Mouse (Mus musculus): Measurements from ENCODE around the gene 4930402H24Rik. TPM values are rescaled to one million over a fixed set of nuclear protein-coding genes. Genes with fewer than 3 reads are reported as not detected.
A peak's percentile ranks its signal among the peaks of the same experiment; 100 is the strongest.

The 4930402H24Rik gene
- total and polyA plus RNA-seq, 2 experiments from 2014 or later: 57.6 to 131 TPM

DNA sequence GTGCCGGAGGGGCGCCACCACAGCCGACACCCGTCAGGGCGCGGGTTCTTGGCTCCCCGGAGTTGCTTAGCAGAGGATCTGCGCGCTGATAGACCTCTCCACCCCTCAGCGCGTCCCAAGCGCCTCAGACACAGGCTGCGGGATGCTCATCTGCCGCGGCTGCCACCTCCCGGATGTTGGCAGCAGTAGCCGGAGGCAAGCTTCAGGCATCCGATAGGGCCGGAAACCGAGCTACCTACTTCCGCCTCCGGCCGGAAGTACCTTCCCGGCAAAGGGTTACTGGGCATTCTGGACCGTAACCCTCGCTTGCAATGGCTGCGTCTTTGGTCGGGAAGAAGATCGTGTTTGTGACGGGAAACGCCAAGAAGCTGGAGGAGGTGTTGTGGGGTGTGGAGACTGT lies 238.6 kb downstream of the 4930402H24Rik start, which contains the start of gene Itpa:
Itpa (plus strand) TSS at position 52 of the 400 bp plus-strand sequence.
- 1% methylated on average over 31 of the region's 31 CpGs for WGBS
- Histone ChIP-seq H3K4me3 (ENCODE audit: low read length) (peak within 1 kb of the TSS; percentile 61), H3K36me3 (ENCODE audit: insufficient read depth, low read length) (no peaks in the 10 kb centered on the region; the same call in 1 of the 2 replicates), H3K4me1 (ENCODE audit: insufficient read depth, low read length) (peaks cover 7% of the 10 kb centered on the region; the same call in 1 of the 2 replicates), H3K27ac (peak within 1 kb of the TSS; percentile 78), H3K9me3 (ENCODE audit: low read length) (no peaks in the 10 kb centered on the region), H3K4me2 (ENCODE audit: low read depth, low read length) (peak within 1 kb of the TSS; percentile 71), H3K27me3 (ENCODE audit: insufficient read depth, low read length) (no peaks in the 10 kb centered on the region), H3K9ac (replicated peaks; ENCODE audit: low read length) (peak within 1 kb of the TSS; percentile 67)
- peak; percentile 79 for TF ChIP-seq CTCF (IDR thresholded peaks at IDR 0.05; ENCODE audit: low read depth)
- ATAC-seq (peak; percentile 75), DNase-seq (ENCODE audit: low spot score) (peak; percentile 96)

DNA sequence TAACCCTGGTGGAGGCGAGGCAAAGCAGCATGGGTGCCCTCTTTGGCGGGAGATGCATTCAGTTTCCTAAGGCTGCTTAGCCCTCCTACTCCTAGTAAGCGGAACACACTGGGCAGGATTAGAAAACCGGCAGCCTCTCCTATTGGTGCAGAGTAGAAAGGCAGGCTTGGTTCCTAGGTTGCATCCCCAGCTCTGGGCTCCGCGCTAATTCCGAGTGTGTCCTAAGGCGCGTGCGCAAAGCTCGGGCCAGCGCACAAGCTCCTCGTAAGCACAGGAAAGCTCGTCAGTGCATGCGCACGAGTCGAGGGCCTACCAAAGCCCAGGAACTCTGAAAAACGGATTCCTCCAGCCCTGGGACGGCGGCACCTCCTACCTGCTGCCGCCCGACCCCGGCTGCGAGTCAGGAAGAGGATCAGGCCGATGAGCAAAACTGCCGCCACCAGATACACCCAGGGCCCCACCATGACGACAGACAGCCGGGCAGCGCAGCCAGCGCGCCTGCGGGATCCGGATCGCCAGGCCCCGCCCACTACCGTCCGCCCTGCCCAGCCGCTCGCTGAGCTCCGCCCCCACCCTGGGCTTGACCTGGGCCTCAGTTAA lies 242.0 kb downstream of the 4930402H24Rik start, which contains the start of gene Ddrgk1:
Ddrgk1 (minus strand) TSS at position 558 of the 600 bp plus-strand sequence.
- Histone ChIP-seq H3K4me2 (ENCODE audit: low read depth, low read length) (peak within 1 kb of the TSS; percentile 61), H3K9me3 (ENCODE audit: low read length) (no peaks in the 10 kb centered on the region), H3K4me3 (ENCODE audit: low read length) (peak within 1 kb of the TSS; percentile 42), H3K27me3 (ENCODE audit: insufficient read depth, low read length) (no peaks in the 10 kb centered on the region), H3K9ac (replicated peaks; ENCODE audit: low read length) (peak within 1 kb of the TSS; percentile 61), H3K36me3 (ENCODE audit: insufficient read depth, low read length) (peaks cover 17% of the 10 kb centered on the region), H3K4me1 (ENCODE audit: insufficient read depth, low read length) (peaks cover 7% of the 10 kb centered on the region; the same call in 1 of the 2 replicates), H3K27ac (peak within 1 kb of the TSS; percentile 96)
- ATAC-seq: peak; percentile 97
- TF ChIP-seq CTCF (IDR thresholded peaks at IDR 0.05; ENCODE audit: low read depth): peak; percentile 53
- peak; percentile 98 for DNase-seq (ENCODE audit: low spot score)
- WGBS: under 1% methylated on average over 40 of the region's 40 CpGs

DNA sequence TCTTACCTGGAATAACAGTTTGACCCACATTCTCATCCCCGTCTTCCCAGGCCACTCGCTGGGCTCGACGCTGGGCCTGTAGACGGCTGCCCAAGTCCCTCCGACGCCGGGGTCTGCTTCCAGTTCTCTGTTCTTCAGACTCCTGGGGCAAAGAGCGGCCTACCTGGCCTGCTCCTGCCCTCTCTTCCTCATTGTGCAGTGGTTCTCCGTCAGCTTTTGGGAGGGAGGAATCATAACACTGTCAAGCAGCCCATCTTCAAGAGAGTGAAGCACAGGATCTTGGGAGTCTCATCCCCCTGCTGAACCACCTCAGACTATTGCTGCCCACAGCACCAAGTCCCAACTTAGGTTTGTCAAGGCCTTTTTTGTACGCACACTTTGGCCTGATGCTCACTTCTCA lies 242.9 kb downstream of the 4930402H24Rik start:
- H3K27me3 ChIP-seq (ENCODE audit: insufficient read depth, low read length): no peaks in the 10 kb centered on the region
- H3K4me1 ChIP-seq (ENCODE audit: insufficient read depth, low read length): peaks cover 7% of the 10 kb centered on the region; the same call in 1 of the 2 replicates
- no peak for ATAC-seq
- H3K4me3 ChIP-seq (ENCODE audit: low read length): peak overlapping the region; percentile 42
- peak overlapping the region; percentile 61 for H3K9ac ChIP-seq (replicated peaks; ENCODE audit: low read length)
- peak overlapping the region; percentile 61 for H3K4me2 ChIP-seq (ENCODE audit: low read depth, low read length)
- H3K27ac ChIP-seq: no peak overlapping the region
- no peak for DNase-seq (ENCODE audit: low spot score)
- H3K9me3 ChIP-seq (ENCODE audit: low read length): no peaks in the 10 kb centered on the region
- 88% methylated on average over 11 of the region's 11 CpGs for WGBS
- peaks cover 25% of the 10 kb centered on the region for H3K36me3 ChIP-seq (ENCODE audit: insufficient read depth, low read length)
- no peak for TF ChIP-seq CTCF (IDR thresholded peaks at IDR 0.05; ENCODE audit: low read depth)

DNA sequence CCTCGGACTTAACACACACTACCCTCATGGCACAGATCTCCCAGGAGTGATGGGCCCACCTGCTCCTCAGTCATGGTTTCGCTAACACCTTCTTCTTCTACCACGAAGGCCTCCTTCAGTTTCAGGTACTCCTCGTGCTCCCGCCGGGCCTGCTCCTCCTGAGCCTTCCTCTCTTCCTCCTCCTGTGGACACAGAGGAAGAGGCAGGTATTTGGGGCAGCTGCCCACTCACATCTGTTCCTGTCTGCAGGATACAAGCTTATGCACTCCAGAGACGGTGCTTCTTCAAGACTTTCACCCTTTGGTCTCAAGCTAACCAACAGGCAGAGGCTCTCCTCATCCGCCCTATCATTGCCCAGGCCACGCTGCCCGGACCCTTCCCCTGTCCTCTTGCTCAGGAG lies 247.7 kb downstream of the 4930402H24Rik start:
- Histone ChIP-seq H3K27me3 (ENCODE audit: insufficient read depth, low read length) (no peaks in the 10 kb centered on the region), H3K27ac (no peak overlapping the region), H3K4me1 (ENCODE audit: insufficient read depth, low read length) (peaks cover 5% of the 10 kb centered on the region; the same call in 1 of the 2 replicates), H3K9me3 (ENCODE audit: low read length) (no peaks in the 10 kb centered on the region), H3K4me3 (ENCODE audit: low read length) (no peak overlapping the region), H3K9ac (replicated peaks; ENCODE audit: low read length) (no peak overlapping the region), H3K36me3 (ENCODE audit: insufficient read depth, low read length) (peaks cover 72% of the 10 kb centered on the region), H3K4me2 (ENCODE audit: low read depth, low read length) (no peak overlapping the region)
- TF ChIP-seq CTCF (IDR thresholded peaks at IDR 0.05; ENCODE audit: low read depth): no peak
- WGBS: 94% methylated on average over 10 of the region's 10 CpGs
- no peak for DNase-seq (ENCODE audit: low spot score)
- ATAC-seq: no peak

DNA sequence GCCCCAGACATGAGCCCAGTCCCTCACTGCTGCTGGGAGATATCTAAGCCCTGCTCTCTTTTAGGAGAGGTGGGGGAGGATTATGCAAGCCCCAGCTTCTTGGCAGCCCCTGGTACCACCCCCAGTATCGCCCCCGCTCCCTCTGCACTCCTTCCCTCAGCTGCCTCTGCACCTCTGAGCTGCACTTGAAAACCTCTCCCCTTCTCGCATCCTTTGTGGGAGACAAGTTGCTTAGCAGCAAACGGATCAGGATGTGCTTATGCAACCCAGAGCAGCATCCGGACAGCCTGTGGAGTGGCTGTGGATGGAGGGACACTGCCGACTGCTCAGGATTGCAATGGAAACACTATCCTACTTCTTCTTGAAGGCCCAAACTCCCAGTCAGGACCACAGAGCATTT lies 248.7 kb downstream of the 4930402H24Rik start:
- ATAC-seq (no peak), DNase-seq (ENCODE audit: low spot score) (no peak)
- TF ChIP-seq CTCF (IDR thresholded peaks at IDR 0.05; ENCODE audit: low read depth): no peak
- Histone ChIP-seq H3K9ac (replicated peaks; ENCODE audit: low read length) (no peak overlapping the region), H3K27me3 (ENCODE audit: insufficient read depth, low read length) (no peaks in the 10 kb centered on the region), H3K27ac (no peak overlapping the region), H3K4me2 (ENCODE audit: low read depth, low read length) (no peak overlapping the region), H3K9me3 (ENCODE audit: low read length) (no peaks in the 10 kb centered on the region), H3K4me3 (ENCODE audit: low read length) (no peak overlapping the region), H3K4me1 (ENCODE audit: insufficient read depth, low read length) (no peaks in the 10 kb centered on the region), H3K36me3 (ENCODE audit: insufficient read depth, low read length) (peaks cover 72% of the 10 kb centered on the region)
- WGBS: 92% methylated on average over 6 of the region's 6 CpGs

DNA sequence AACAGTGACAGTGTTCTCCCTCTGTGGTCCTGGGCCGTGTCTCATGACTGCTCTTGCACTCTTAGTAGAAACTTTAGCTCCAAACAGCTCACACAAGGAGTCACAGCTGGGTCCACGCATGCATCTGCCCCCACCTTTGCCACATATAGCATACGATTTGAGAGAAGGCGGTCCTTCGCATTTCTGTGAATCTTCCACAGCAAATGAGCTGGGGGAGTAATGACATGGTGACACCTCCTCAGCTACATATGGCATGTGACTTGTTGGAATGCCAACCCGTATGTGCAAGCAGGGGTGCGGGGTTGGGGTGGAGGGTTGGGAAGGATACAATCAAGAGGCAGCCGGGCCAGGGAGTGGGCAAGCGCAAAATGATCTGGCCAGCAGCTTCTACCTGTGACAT lies 249.7 kb downstream of the 4930402H24Rik start:
- Histone ChIP-seq H3K27me3 (ENCODE audit: insufficient read depth, low read length) (no peaks in the 10 kb centered on the region), H3K27ac (no peak overlapping the region), H3K4me3 (ENCODE audit: low read length) (no peak overlapping the region), H3K4me1 (ENCODE audit: insufficient read depth, low read length) (no peaks in the 10 kb centered on the region), H3K9ac (replicated peaks; ENCODE audit: low read length) (no peak overlapping the region), H3K4me2 (ENCODE audit: low read depth, low read length) (no peak overlapping the region), H3K36me3 (ENCODE audit: insufficient read depth, low read length) (peaks cover 66% of the 10 kb centered on the region), H3K9me3 (ENCODE audit: low read length) (no peaks in the 10 kb centered on the region)
- no peak for TF ChIP-seq CTCF (IDR thresholded peaks at IDR 0.05; ENCODE audit: low read depth)
- ATAC-seq (no peak), DNase-seq (ENCODE audit: low spot score) (no peak)
- WGBS: 95% methylated on average over 9 of the region's 9 CpGs

Other genes with a start within 250 kb of the 4930402H24Rik start
- 14.4 and 21.2 TPM in 2 replicates for gene Ddrgk1, start 241.7 kb downstream of the 4930402H24Rik start, total RNA-seq (2014; rRNA removed)
- gene Ddrgk1, start 241.7 kb downstream of the 4930402H24Rik start, polyA plus RNA-seq (2015; fragmentation: Nextera tagmentation; extraction: Ambion mirVana): 83.3 and 90.6 TPM in 2 replicates
- 137 TPM in 2 replicates for gene Itpa, start 238.8 kb downstream of the 4930402H24Rik start, total RNA-seq (2014; rRNA removed)
- 123 TPM in 2 replicates for gene Itpa, start 238.8 kb downstream of the 4930402H24Rik start, polyA plus RNA-seq (2015; fragmentation: Nextera tagmentation; extraction: Ambion mirVana)
- 0.16 and 1.2 TPM in 2 replicates for gene Slc4a11, start 208.9 kb downstream of the 4930402H24Rik start, total RNA-seq (2014; rRNA removed)
- gene Slc4a11, start 208.9 kb downstream of the 4930402H24Rik start, polyA plus RNA-seq (2015; fragmentation: Nextera tagmentation; extraction: Ambion mirVana): 0.49 and 0.53 TPM in 2 replicates
- 76.4 and 78.4 TPM in 2 replicates for gene Atrn, start 89 bp upstream of the 4930402H24Rik start, total RNA-seq (2014; rRNA removed)
- gene Atrn, start 89 bp upstream of the 4930402H24Rik start, polyA plus RNA-seq (2015; fragmentation: Nextera tagmentation; extraction: Ambion mirVana): 11.2 and 12.6 TPM in 2 replicates
- gene Gfra4, start 136.7 kb upstream of the 4930402H24Rik start, total RNA-seq (2014; rRNA removed): 72.6 and 83.3 TPM in 2 replicates
- 52.0 and 57.1 TPM in 2 replicates for gene Gfra4, start 136.7 kb upstream of the 4930402H24Rik start, polyA plus RNA-seq (2015; fragmentation: Nextera tagmentation; extraction: Ambion mirVana)
- gene Adam33, start 157.4 kb upstream of the 4930402H24Rik start, total RNA-seq (2014; rRNA removed): 0.72 and 1.9 TPM in 2 replicates
- 1.5 and 1.8 TPM in 2 replicates for gene Adam33, start 157.4 kb upstream of the 4930402H24Rik start, polyA plus RNA-seq (2015; fragmentation: Nextera tagmentation; extraction: Ambion mirVana)
- 0.75 and 0.99 TPM in 2 replicates for gene Siglec1, start 180.4 kb upstream of the 4930402H24Rik start, total RNA-seq (2014; rRNA removed)
- gene Siglec1, start 180.4 kb upstream of the 4930402H24Rik start, polyA plus RNA-seq (2015; fragmentation: Nextera tagmentation; extraction: Ambion mirVana): 0.19 and 0.28 TPM in 2 replicates
- 7.2 and 11.2 TPM in 2 replicates for gene Hspa12b, start 220.9 kb upstream of the 4930402H24Rik start, total RNA-seq (2014; rRNA removed)
- 3.3 and 3.7 TPM in 2 replicates for gene Hspa12b, start 220.9 kb upstream of the 4930402H24Rik start, polyA plus RNA-seq (2015; fragmentation: Nextera tagmentation; extraction: Ambion mirVana)
- not detected in 2 replicates for gene Gm11037, start 227.1 kb upstream of the 4930402H24Rik start, total RNA-seq (2014; rRNA removed)
- not detected in 2 replicates for gene Gm11037, start 227.1 kb upstream of the 4930402H24Rik start, polyA plus RNA-seq (2015; fragmentation: Nextera tagmentation; extraction: Ambion mirVana)

Measured in hindbrain, postnatal 0 days (tissue).